Mouse (Mus musculus) brain, embryonic 14.5 days (tissue): ENCODE results near the gene Gstp2.

ENCODE experiments used
- CTCF ChIP-seq: fragments of 200-500 bp; IDR thresholded peaks from 2 replicates; pipeline ENCODE4 v1.5.1; 2012; ENCODE audit warnings: inconsistent platforms, mild to moderate bottlenecking, moderate library complexity, borderline replicate concordance; ENCODE audit not compliant: insufficient read depth, insufficient read length; ENCODE audit errors: extremely low read depth
- POLR2A ChIP-seq: fragments of 200-500 bp; IDR thresholded peaks from 2 replicates; pipeline ENCODE4 v1.6.1; 2012; ENCODE audit warnings: mild to moderate bottlenecking, inconsistent platforms, borderline replicate concordance; ENCODE audit not compliant: poor library complexity, insufficient read depth, insufficient read length, severe bottlenecking; ENCODE audit errors: extremely low read depth

- TF ChIP-seq CTCF (no peak), POLR2A (no peak)
Observed at GRCm38 (mm10) chr19:4013066-4013465, 32.8 kb downstream of the Gstp2 start.
